Mouse (Mus musculus) heart, postnatal 14 days (tissue): ENCODE results near the gene Theg. TPM values are rescaled to one million over a fixed set of nuclear protein-coding genes. Genes with fewer than 3 reads are reported as not detected.

Source experiments
- DNase-seq, 2 experiments: peaks; one replicate each; pipeline ENCODE4 v3.0.0; 2021 to 2022
- intact Hi-C: fragments of 180-260 bp; cut with DNase I; formaldehyde crosslinking; loops from one replicate; pipeline ENCODE4 v1.15.1; 2025
- long read RNA-seq, 2 experiments: library from polyadenylated mRNA; stranded (forward); transcript quantifications; one replicate each; pipeline ENCODE4 v2.0.0; 2021
- total RNA-seq, 2 experiments: library from RNA; stranded (reverse); gene quantifications; 2 replicates each; pipeline ENCODE4 v1.2.3; 2021

Gene Theg
- total RNA-seq, result not detected
- long read RNA-seq, experiment 1, result 0 reads
- long read RNA-seq, experiment 2, result 0 reads

DNA sequence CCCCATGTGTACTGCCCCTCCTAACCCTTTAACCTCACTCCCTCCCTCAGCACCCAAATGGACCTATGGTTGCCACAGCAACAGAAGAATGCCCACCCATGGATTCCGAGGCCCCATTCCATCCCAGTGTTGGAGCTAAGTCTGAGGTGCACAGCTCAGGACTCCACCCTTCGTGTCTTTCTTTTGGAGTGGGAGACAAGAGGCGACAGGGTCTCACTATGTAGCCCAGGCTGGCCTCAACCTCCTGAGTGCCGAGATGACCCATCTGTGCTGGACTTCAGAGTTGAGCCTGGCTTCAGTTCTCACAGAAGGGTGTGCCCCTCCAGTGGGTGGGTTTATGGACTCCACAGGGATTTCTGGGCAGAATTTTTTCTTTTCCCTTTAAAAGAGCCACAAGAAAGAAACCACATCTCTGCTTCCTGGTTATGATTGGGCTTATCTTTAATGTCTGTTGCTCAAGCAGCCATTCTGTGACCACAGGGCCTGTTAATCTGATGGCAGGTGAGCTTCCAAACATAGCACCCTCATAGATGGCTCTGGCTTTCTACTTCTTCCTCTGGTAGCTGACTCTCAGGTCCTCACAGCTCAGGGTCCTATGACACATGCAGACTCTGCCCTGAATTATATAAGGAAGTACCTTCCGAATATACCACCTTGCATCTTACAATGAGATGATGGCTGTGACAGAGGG is at the start of gene Theg:
Theg (minus strand) TSS at position 271 of the 691 bp plus-strand sequence.
- intact Hi-C loops, result no loop called here
- no peak for DNase-seq

DNA sequence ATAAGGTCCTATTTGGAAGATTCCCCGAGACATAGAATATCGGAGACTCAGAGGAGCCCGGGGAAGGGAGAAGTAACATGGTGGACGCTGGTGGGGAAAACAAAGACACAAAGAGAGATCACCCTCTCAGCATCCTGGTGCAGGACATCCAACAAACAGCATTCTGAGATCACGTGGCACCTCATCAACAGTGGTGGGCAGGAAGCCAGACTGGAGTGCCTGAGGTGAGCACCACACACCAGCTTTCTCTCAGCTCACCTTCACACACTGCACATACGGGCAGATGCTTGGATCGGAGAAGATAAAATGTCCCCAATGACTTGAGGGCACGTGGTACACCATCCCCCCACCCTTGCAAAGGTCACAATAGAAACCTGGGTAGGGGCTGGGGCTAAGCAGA is 49.2 kb upstream of the Theg start:
- intact Hi-C loops, result no loop called here
- DNase-seq, result no peak

DNA sequence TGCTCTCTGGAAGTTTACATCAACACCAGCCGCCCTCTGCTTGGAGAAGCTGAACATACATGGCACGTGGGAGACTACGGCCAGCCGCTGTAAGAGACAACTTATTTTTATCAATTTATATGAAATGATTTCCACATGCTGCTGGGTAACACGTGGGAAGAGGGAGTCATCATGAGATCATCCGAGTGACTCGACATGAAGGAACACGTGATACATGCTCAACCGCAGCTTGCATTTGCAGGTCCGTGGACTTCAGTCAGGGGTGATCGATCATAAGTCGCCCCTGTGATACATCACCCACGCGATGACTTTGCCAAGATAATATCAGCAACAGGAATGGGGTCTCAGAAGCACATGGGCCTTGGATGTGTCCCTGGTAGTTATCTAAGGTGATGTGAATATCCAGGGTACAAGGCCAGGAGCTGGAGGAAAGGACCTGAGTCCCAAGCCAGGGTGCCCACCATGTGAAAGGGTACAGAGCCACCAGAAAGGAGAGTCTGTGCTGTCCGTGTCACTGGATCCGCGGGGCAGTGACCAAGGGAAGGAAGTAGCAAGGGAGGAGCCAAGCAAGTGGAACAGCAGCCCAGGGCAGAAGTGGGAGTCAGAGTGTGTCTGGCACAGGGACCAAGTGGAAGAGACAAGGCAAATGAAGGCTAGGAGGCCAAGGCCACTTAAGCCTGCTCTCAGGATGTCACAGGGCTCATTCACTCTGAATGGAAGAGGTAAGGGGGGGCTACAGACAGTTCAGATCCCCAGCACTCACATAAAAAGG is 46.1 kb upstream of the Theg start:
- intact Hi-C loops, result no loop called here
- DNase-seq, result no peak

DNA sequence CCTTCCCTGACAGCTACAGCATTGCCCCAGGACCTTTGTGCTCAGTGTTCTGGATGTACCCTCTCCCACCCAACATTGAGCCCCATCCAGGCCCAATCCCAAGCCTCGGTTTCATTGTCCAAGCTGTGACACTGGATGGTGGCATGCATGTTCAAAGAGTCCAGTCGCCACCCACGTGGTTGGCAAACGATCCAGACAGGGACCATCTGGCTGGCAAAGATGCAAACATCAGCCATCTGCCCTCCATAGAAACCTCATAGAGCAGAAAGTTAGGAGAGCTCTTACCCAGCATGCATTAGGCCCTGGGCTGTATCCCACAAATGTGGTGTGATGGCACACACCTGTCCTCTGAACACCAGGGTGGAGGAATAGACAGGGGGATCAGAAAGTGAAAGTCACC is 44.3 kb upstream of the Theg start:
- DNase-seq, result no peak
- intact Hi-C loops, result no loop called here

DNA sequence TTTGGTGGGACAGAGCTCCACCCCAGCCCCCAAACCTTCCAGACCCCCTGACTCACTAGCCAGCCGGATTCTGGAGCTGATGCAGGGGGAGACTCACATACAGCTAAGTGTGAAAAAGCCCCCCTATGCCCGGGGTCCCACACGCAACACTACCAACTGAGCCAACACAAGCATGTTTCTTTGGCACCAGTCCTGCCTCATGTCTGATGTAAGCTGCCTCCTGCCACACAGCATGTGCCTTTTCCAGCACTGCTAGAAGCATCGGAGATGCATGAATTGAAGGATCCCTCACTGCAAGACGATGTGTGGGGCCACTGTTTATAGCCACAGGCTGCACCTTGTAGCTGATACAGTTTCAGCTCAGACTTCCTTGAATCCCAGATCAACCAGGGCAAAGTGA is 41.2 kb upstream of the Theg start:
- intact Hi-C loops, result no loop called here
- DNase-seq, result no peak

DNA sequence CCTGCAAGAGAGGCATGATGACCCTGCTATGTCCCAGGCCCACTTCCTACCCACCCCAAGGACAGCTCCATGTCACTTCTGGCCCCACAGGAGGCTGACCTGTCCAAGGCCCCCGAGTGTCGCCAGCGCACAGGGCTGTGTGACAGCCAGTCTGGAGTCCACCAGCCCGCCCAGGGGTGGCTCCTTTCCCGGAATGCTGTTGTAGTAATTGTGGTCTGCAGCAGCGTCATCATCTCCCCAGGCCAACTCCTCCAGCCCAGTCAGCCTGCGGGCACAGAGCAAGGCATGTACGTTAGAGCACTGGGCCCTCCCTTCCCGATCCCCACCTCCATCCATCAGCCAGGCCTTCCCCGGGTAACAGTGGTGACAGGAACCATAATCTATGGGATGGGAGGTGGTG is 39.0 kb upstream of the Theg start:
- DNase-seq, result no peak
- intact Hi-C loops, result no loop called here

DNA sequence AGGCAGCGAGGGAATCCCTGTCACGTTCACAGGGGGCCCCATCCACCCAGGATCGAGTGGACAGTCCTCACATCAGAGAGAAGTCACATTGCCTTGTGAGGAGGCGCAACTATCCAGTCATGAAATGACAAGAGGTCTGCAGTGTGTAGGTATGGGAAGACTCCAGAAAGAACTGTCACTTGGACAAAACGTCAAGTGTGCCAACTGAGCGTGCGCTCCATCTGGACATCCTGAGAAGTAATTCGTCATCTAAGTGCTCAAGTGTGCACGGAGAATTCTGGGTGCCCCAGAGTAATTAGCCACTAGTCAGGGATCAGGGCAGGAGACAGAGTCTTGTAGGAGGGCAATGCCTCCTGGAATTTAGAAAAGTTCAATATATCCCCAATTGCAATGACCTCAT is 38.3 kb upstream of the Theg start:
- no peak for DNase-seq
- intact Hi-C loops, result no loop called here

DNA sequence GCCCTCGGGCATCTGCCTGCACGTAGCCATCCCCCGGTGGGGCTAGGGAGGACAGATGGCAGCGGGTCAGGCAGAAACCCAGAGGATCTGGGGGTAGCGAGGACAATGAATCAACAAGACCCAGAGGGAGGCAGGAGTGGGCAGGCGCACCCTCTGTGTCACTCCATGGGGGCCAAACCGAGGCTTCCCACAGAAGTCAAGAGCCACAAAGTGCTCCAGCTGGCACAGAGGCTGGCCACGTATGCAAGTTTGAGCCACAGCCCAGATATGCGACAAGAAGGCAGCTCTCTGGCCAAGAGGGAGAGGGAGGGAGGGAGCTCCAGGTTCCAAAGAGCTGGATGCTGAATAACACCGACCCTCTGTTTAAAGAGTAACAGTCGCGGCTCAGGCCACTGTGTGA is 36.8 kb upstream of the Theg start:
- peak; percentile 37 to 59 for DNase-seq
- intact Hi-C loops, result no loop called here

DNA sequence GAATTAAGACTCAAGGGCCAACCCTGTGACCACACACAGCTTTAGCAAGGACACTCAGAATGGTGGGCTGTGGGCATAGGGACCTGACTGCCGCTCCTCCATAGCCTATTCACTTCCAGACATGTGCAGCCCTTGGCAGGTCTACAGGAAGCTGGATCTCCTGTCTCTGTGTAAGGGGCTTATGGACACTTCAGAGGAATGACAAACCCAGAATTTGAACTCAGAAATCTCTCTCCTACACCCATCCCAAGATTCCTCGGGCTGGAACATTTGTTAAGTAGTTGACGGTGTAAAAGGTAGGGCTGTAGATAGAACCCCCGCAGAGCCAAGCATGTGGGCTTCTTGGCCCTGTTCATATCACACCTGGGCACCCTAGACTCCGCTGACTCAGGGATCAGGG is 29.2 kb upstream of the Theg start:
- intact Hi-C loops, result no loop called here
- no peak for DNase-seq

DNA sequence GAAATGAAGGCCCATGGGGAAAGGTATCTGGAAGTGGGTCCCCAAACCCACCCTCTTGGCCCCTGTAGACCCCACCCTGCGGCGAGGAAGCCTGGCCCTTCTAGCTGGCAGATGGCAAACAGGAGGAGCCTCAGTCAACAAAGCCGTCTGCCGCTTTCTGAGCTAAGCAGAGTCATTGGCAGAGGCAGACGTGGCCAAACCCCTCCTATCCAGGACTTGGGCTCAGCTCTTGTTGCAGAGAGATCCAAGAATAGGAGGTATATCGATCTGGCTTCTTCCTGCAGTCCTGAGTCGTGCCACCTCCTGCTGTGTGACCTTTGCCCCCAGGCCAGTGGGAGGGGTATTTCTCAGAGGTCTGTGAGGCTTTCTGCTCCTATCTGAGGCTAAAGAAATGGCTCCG is 28.7 kb upstream of the Theg start:
- intact Hi-C loops, result no loop called here
- no peak for DNase-seq

DNA sequence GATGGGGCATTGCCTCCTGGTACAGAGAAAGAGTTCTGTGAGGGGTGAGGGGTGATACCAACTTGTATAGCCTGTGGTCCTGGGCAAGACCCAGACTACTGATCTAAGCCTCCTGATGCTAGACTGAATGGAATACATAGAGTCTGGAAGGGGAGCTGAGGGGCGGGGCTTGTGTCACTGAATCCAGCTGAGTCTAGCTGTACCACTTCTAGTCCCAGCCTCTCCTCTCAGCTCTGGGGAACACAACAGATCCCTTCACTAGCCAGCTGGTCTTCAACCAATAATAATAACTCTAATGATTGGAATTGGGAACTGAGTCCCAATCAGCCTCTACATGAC is 27.1 kb upstream of the Theg start:
- no peak for DNase-seq
- intact Hi-C loops, result no loop called here

DNA sequence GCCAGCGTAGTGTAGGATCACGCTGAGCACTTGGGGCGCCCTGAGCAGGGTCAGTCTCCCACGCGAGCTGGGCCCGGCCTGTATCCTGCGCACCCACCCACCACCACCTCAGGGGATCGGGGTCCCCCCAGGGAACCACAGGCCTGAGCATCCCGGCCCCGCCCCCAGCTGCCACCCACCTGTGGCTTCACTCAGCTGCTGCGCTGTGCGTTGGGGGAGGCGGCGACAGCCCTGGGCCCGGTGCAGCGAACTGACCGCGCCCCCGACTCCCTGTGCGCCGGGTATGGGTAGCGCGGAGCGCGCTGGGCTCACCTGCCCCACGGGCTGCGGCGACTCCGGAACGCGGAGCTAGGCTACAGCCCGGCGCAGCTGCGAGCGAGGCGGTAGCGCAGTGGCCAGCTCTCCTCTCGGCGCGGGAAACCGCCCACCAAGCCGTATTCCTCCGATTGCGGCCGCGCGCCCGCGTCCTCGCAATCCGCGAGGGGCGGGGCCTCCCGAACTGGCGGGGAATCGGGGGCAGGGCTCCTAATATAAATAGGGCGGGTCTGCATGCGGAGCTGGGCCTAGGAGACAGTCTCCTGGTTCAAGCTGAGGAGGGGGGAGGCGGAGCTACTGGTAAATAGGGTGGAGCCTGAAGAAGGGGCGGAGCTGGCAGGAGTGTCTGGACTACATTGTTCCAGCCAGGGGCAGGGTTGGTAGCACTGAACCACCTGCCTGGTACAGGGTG is 26.6 kb upstream of the Theg start, which contains the start of gene C2cd4c:
C2cd4c (minus strand) TSS at position 448 of the 727 bp plus-strand sequence.
- intact Hi-C loops, result no loop called here
- DNase-seq, result peak; percentile 38 to 41

DNA sequence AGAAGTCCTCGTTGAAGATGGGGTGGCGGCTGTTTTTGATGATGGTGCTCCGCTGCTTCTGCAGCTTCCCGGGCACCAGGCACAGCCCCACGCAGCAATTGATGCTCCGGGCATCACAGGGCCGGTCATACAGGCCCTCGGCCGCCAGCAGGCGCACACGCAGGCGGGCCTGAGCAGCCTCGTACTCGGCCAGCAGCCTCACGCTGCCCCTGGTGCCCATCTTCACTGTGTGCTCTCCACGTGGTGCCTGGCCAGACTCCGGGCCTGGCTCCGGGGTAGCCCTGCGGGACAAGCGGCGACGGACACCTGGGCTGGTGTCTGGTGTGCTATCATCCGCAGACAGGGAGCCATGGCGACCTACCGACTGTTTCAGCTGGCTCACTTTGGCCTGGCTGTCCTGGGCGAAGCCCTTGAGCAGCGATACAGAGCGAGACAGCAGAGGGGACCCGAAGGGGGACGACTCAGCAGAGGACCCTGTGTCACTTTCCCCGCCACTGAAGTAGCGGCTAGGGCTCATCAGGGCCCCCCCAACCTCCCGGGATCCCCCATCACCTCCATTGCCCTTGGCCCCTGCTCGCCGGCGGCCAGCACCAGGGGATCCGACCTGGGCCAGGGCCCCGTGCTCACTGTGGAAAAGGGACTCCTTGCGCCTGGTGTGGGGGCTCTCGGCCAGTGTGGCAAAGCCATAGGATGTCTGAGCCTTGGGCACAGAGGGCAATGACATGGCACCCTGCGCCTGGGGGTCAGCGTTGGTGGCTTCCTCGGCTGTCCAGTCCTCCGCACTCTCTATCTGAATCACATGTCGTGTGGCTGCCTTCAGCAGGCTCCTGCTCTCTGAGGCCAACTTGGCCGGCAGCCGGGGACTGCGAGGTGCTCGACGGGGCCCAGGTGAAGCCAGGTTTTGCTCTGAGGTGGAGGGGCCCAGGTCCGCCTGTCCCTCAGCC is 25.3 kb upstream of the Theg start:
- DNase-seq, result peak in 1 of 2 experiments; percentile 26
- intact Hi-C loops, result no loop called here

DNA sequence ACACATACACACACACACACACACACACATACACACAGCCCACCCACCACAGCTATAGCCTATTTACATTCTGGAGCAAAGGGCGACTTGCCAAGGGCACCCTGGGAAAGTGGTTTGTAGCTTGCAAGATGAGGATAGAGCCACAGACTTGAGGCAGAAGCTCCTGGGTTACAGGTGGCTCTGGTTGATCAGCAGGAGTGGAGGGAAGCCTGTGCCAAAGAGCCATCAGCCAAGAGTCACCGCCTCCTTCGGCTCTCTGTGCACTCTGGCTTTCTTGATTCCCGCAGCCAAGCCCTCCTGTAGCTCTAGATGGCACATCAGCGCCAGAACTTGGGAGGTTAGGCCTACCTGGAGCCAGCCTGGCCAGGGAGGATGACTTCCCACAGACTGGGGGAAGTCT is 24.2 kb upstream of the Theg start:
- intact Hi-C loops, result no loop called here
- DNase-seq, result no peak

DNA sequence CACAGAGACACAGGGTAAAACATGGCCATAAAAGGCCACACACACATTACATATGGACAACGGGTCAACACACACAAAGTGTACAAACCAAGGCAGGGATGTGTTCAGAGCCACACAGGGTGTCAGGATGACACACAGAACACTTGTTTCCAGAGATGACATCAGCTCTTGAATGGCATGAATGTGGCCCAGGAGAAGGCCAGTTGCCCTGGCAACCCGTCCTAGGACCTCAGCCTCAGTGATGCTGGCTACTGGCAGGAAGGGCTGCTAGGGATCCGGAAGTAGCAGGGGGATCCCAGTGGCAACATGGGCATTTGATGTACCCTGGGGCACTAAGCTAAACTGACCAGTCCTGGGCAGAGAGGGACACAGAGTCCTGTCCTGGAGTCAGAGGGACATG is 22.1 kb upstream of the Theg start:
- intact Hi-C loops, result no loop called here
- DNase-seq, result no peak

DNA sequence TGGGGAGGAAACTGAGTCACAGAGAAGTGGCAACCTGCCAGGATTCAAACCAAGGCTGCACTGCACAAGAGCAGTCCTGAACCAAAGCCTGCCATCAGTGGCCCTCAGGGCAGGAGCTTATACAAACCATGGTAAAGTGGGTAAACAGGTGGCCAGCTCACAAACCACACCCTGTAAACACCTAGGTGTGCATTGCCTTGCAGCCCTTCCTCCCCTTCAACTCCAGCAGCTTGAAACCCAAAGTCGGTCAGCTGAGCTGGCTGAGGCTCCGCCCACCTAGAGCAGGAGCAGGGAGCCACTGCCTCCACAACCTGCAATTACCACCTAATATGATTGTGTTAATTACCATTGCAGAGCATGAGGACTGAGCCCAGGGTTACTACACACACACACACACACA is 20.8 kb upstream of the Theg start:
- intact Hi-C loops, result no loop called here
- DNase-seq, result no peak

DNA sequence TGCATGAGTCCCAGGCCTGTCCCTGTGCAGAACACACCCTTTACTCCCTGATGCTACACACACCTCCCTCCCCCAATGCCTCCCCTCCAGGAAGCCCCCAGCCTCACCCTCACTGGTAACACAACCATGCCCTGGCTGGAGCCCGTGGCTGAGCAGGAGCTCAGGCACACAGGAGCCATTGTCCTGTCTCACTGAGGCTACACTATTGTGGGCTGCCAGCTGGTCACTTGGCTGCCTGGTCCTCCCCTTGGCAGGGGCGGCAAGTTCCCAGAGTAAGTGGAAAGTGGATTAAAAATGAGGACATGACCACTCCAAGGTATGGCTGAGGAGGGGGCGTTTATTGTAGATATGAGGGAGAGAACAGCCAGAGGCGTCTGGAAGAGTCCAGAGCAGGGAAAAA is 19.4 kb upstream of the Theg start:
- DNase-seq, result no peak
- intact Hi-C loops, result no loop called here

DNA sequence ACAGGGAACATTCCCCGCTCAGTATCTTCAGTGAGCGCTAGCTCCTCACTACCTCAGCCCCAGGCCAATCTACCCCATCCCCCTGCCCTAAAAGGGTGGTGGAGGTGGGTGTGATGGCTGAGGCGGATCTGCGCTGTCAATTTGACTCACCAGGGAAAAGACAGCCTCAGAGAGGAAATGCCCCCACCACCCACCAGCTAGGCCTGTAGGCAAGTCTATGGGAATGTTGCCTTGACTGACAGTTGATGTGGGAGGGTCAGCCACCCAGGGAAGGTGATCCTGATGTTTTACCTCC is 10.8 kb upstream of the Theg start:
- DNase-seq, result no peak
- intact Hi-C loops, result no loop called here

DNA sequence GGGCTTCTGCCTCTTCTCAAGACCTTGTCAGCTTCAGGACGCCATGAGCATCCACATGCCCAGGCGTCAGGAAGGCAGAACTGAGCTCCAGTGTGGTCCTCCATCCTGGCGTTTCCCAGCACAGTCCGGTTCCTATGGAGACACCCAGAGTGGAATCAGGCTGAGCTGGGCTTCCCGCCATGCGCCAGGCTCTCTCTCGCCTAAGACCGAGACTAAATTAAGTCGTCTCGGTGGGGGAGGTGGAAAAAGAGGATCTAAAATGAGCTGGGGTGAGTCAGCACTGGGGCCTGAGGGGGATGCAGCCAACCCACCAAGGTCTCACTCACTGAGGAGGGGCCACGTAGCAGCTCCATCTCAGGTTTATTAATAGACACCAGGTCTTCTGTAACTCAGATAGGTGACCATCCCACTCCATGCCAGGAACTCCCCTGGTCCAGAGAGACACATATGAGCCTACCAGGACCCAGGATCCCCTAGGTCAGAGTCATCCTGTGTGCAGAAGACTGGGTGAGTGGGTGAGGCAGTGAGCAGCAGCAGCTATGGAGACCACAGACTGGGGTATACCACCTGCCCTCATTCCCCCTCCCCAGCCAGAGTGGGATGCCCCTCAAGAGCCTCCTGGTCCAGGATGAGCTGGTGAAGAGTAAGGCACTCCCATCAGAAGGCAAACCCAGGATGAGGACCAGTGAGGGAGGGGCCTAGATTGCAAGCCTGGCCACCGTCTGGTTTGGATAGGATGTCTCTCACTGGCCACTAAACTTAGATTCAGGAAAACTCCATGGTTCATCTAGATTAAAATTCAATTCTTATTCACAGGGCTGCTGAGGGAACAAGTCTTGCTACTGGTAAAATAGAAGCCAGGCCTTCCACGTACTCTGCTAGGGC is 10.2 kb upstream of the Theg start:
- DNase-seq, result no peak
- intact Hi-C loops, result no loop called here

DNA sequence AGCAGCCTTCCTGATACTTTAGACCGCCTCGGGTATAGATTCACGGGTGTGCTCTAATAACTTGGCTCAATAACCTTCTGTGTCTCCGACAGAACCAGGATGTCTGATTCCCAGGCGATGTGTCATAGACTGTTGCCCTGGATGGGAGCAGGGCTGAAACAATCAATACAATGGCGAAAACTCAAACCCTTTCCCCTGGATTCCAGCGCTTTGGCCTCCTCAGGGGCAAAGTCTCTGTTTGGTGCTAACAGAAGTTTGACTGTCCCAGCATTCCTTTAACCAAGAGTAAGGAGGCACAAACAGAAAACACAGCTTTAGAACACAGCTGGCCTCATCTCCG is 8.4 kb upstream of the Theg start:
- no peak for DNase-seq
- intact Hi-C loops, result loop anchor here (1.0 kb wide), 2 partner anchors 54 to 73 kb away; no protein-coding TSS in a partner anchor
